ENCODE assay signal across 32 mouse cellular contexts in genomic region chr5:135410266-135410665, GRCm38 (mm10). TPM values are rescaled to one million over a fixed set of nuclear protein-coding genes. Genes with fewer than 3 reads are reported as not detected.
DNase-seq lines count a peak whose midpoint lies in the region.
"Had no signal": no experiment of that assay in that cellular context is flagged by ENCODE, and none has a peak within 500 bp of the region (broad histone marks: within the 10 kb centered on the region; RNA-seq: fewer than 3 reads in every experiment).

No protein-coding gene starts in this region.

- peak; percentile 45 for DNase-seq in left cerebral cortex, postnatal 4 days
- DNase-seq in left cerebral cortex, adult 18-20 months (ENCODE audit: low spot score in 2 of 2): no peak
- DNase-seq in adrenal gland, postnatal 10 days: peak; percentile 74
- peak; percentile 67 to 69 for DNase-seq in adrenal gland, postnatal 36 days
- no peak for DNase-seq in spleen, postnatal 14 days (ENCODE audit: low spot score in 2 of 2)
- DNase-seq in frontal cortex, adult 2 months (ENCODE audit: extremely low spot score in 1 of 2, low spot score in 1 of 2): no peak
- DNase-seq: cerebellum, adult 18-20 months; cerebellum, adult 9-10 months; cerebellum, postnatal 36 days; embryo, embryonic 11 days; gastrocnemius, postnatal 10 days; gastrocnemius, postnatal 36 days; heart, adult 2 months; heart, postnatal 14 days; heart, postnatal 4 days had no signal

- intact Hi-C loops in left cerebral cortex, postnatal 4 days (cut with DNase I): no loop called here

RNA-seq across cellular contexts. Expression of gene Pom121, which starts 15.9 kb away (rescaled TPM):
- total RNA-seq in left cerebral cortex, postnatal 4 days (2021): 10 to 100 TPM; 44.9 to 45.4 TPM
- 10 to 100 TPM; 49.2 to 51.6 TPM for total RNA-seq in left cerebral cortex, adult 18-20 months (2021)
- total RNA-seq in adrenal gland, postnatal 10 days (2021): 10 to 100 TPM; 25.9 to 26.7 TPM
- 10 to 100 TPM; 21.4 to 24.6 TPM for total RNA-seq in adrenal gland, postnatal 36 days (2021)
- polyA plus RNA-seq in frontal cortex, adult 2 months (2012; rRNA removed): 26.8 and 27.1 TPM in 2 replicates

RNA-seq across cellular contexts. Expression of gene Nsun5, which starts 40.5 kb away (rescaled TPM):
- total RNA-seq in left cerebral cortex, postnatal 4 days (2021): 10 to 100 TPM; 31.2 to 34.1 TPM
- 10 to 100 TPM; 20.4 to 25.0 TPM for total RNA-seq in left cerebral cortex, adult 18-20 months (2021)
- total RNA-seq in adrenal gland, postnatal 10 days (2021): 10 to 100 TPM; 17.9 to 22.6 TPM
- total RNA-seq in adrenal gland, postnatal 36 days (2021): 10 to 100 TPM; 13.7 to 23.7 TPM
- 34.8 and 37.7 TPM in 2 replicates for polyA plus RNA-seq in frontal cortex, adult 2 months (2012; rRNA removed)

RNA-seq across cellular contexts. Expression of gene Trim50, which starts 57.2 kb away (rescaled TPM):
- total RNA-seq in left cerebral cortex, postnatal 4 days (2021): not detected
- not detected for total RNA-seq in left cerebral cortex, adult 18-20 months (2021)
- not detected for total RNA-seq in adrenal gland, postnatal 10 days (2021)
- total RNA-seq in adrenal gland, postnatal 36 days (2021): not detected
- polyA plus RNA-seq in frontal cortex, adult 2 months (2012; rRNA removed): not detected in 2 replicates
- total RNA-seq: gastrocnemius, adult 18-20 months; gastrocnemius, postnatal 10 days; gastrocnemius, postnatal 36 days; granulocyte monocyte progenitor cell, adult 5-6 weeks; heart, postnatal 14 days; heart, postnatal 4 days; hindbrain, postnatal 0 days; MEL had no signal
- polyA plus RNA-seq: C2C12; CD4-positive, CD25-positive, alpha-beta regulatory T cell, adult 4 months; cortical plate, adult 2 months; embryonic facial prominence, embryonic 10.5 days; erythroblast, embryonic 14.5 days; forebrain, embryonic 12.5 days; forebrain, embryonic 15.5 days; heart, adult 2 months; heart, embryonic 10.5 days; heart, embryonic 13.5 days; heart, embryonic 16.5 days; hindbrain, embryonic 11.5 days; hindbrain, embryonic 14.5 days; inflammation-experienced regulatory T-cells, adult 6 months had no signal

Comparison
In these comparisons a context has a peak if more than half of its experiments do, and no peak if none do; other contexts are left out.
1. DNase-seq: peak in left cerebral cortex, postnatal 4 days (single experiment), adrenal gland, postnatal 10 days (single experiment) and adrenal gland, postnatal 36 days (2 of 2); none in left cerebral cortex, adult 18-20 months (0 of 2), spleen, postnatal 14 days (0 of 2) and frontal cortex, adult 2 months (0 of 2).